Mouse (Mus musculus) C2C12 (cell line): ENCODE results near the gene Rnasel. TPM values are rescaled to one million over a fixed set of nuclear protein-coding genes. Genes with fewer than 3 reads are reported as not detected.

ENCODE experiments used
- H3K27me3 ChIP-seq: one replicate; pipeline ENCODE4 v1.6.1; 2011; ENCODE audit not compliant: control insufficient read depth, insufficient read depth, insufficient read length
- H3K36me3 ChIP-seq: one replicate; pipeline ENCODE4 v1.6.1; 2011; ENCODE audit not compliant: control insufficient read depth, insufficient read depth
- H3K4me3 ChIP-seq: one replicate; pipeline ENCODE4 v1.5.1; 2011; ENCODE audit warnings: mild to moderate bottlenecking, control low read depth; ENCODE audit not compliant: poor library complexity, insufficient read depth, severe bottlenecking
- H3K79me2 ChIP-seq: one replicate; pipeline ENCODE4 v1.6.1; 2011; ENCODE audit not compliant: control insufficient read depth, insufficient read depth
- H3K79me3 ChIP-seq: one replicate; pipeline ENCODE4 v1.6.1; 2011; ENCODE audit warnings: low read depth, control low read depth
- H3ac ChIP-seq: one replicate; pipeline ENCODE3; 2011; ENCODE audit warnings: low read depth; ENCODE audit not compliant: control insufficient read depth, insufficient read length
- CEBPB ChIP-seq: IDR thresholded peaks from one replicate; pipeline ENCODE4 v1.6.1; 2011; ENCODE audit warnings: low read depth, mild to moderate bottlenecking, control low read depth, moderate library complexity
- CTCF ChIP-seq: IDR thresholded peaks from one replicate; pipeline ENCODE4 v1.5.1; 2011; ENCODE audit not compliant: control insufficient read depth, insufficient read depth, insufficient read length
- FOSL1 ChIP-seq: IDR thresholded peaks from one replicate; pipeline ENCODE4 v1.8.0; 2011; ENCODE audit warnings: mild to moderate bottlenecking, low read length; ENCODE audit not compliant: poor library complexity, insufficient read depth, severe bottlenecking
- MAX ChIP-seq: IDR thresholded peaks from one replicate; pipeline ENCODE4 v1.6.1; 2011; ENCODE audit warnings: mild to moderate bottlenecking, control low read depth
- MYOD1 ChIP-seq: IDR thresholded peaks from one replicate; pipeline ENCODE4 v1.6.1; 2011; ENCODE audit warnings: low read depth; ENCODE audit not compliant: control insufficient read depth, insufficient read length
- MYOG ChIP-seq: IDR thresholded peaks from one replicate; pipeline ENCODE4 v1.6.1; 2011; ENCODE audit not compliant: control insufficient read depth, insufficient read length; ENCODE audit errors: extremely low read depth
- USF1 ChIP-seq: IDR thresholded peaks from one replicate; pipeline ENCODE4 v1.6.1; 2011; ENCODE audit warnings: low read depth, mild to moderate bottlenecking, control low read depth, moderate library complexity
- polyA plus RNA-seq: library from polyadenylated mRNA; unstranded; fragments of >200 nt; fragmentation: generic; extraction: Trizol; gene quantifications from one replicate; pipeline ENCODE4 v1.2.1, GENCODE M21; 2012; ENCODE audit warnings: missing spikeins

The Rnasel gene
- polyA plus RNA-seq, 1 experiment: 0.07 TPM

DNA sequence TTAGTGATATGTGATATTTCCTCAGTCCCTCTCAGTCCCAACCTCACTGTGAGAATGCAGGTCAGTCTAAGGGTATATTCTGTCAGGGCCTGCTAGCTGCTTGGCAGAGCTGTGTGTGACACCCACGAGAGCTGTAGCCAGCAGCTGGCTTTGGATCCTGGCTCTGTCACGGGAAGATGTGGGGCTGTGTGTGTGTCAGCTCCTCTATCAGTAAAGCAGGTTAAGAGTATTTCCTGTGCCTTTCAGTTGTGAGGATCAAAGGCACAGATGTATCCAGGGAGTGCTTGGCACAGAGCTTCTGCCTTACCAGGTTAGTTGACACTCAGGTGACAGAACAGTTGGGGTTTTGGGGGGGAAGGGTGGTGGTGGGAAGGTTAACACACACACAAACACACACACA is 19.4 kb upstream of the Rnasel start:
- Histone ChIP-seq H3K27me3 (no peaks in the 10 kb centered on the region), H3K36me3 (no peaks in the 10 kb centered on the region), H3K79me3 (no peaks in the 10 kb centered on the region), H3K79me2 (no peaks in the 10 kb centered on the region), H3ac (no peak overlapping the region), H3K4me3 (no peak overlapping the region)
- TF ChIP-seq MYOD1: no peak
- no peak for TF ChIP-seq MAX
- TF ChIP-seq CEBPB: no peak
- no peak for TF ChIP-seq USF1
- TF ChIP-seq CTCF: no peak
- TF ChIP-seq FOSL1: no peak
- TF ChIP-seq MYOG: no peak

DNA sequence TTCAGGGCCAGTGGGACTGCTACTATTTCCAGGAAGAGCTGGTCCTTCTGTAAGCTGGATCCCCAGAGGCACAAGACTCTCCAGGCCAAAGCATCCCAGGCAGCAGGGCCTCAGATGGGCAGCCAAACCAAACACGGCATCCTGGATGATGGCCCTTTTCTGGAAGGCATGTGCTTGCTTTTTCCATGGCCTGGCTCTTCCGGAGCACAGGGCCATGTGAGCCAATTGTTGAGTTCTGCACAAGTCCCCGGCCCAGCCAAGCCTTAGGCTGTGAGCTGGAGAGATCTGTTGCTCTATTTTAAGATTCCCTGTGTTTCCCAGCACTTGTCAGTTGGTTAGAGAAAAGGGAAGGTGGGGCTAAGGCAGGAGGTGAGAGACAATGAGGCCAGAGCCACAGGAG is 18.6 kb upstream of the Rnasel start:
- Histone ChIP-seq H3K79me3 (no peaks in the 10 kb centered on the region), H3ac (no peak overlapping the region), H3K27me3 (no peaks in the 10 kb centered on the region), H3K4me3 (no peak overlapping the region), H3K36me3 (no peaks in the 10 kb centered on the region), H3K79me2 (no peaks in the 10 kb centered on the region)
- no peak for TF ChIP-seq CTCF
- TF ChIP-seq USF1: no peak
- no peak for TF ChIP-seq MAX
- no peak for TF ChIP-seq CEBPB
- TF ChIP-seq MYOD1: no peak

DNA sequence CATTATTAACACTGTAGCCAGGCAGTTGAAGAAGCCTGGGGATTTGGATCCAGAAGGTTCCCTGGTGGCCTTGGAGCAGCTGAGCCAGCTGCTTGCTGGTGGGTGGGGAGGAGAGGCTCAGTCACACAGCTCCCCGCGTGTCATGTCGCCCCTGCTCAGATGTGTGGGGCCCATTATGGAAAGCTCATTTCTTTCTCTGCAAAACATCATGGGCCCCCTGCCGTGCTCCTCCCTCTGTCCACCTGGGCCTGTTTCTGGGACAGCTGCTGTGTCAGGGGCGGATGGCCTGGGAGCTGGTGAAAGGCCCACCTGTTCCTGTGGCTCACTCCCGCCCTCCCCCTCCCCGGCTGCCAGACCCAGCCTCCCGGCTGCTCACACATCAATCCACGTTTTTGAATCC is 16.0 kb upstream of the Rnasel start:
- TF ChIP-seq MYOD1 (no peak), FOSL1 (no peak), MAX (no peak), CEBPB (no peak), CTCF (no peak), USF1 (no peak), MYOG (no peak)
- Histone ChIP-seq H3K27me3 (no peaks in the 10 kb centered on the region), H3ac (no peak overlapping the region), H3K4me3 (no peak overlapping the region), H3K79me3 (no peaks in the 10 kb centered on the region), H3K36me3 (no peaks in the 10 kb centered on the region), H3K79me2 (no peaks in the 10 kb centered on the region)

DNA sequence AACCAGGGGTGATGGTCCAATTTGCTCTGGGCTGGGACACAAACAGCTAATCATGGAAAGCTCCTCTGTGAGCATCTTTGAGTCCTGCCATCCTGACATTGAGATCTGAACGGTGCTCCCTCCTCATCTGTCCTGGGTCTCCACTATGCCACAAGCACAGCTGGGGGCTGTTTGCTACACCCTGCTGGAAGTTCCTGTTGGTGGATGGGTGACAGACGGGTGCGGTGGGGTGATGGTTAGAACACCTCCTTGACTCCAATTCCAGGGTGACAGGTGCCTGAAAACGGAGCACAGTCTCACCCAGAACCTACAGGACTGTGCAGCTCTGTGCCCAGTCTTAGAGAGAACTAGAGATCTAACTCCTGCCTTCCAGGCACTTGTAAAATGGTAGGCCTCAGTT is 14.4 kb upstream of the Rnasel start:
- H3K79me3 ChIP-seq: no peaks in the 10 kb centered on the region
- no peaks in the 10 kb centered on the region for H3K27me3 ChIP-seq
- H3K79me2 ChIP-seq: no peaks in the 10 kb centered on the region
- H3K4me3 ChIP-seq: no peak overlapping the region
- TF ChIP-seq CTCF (no peak), MYOD1 (no peak), USF1 (no peak), MYOG (no peak), FOSL1 (no peak), MAX (no peak), CEBPB (no peak)
- H3K36me3 ChIP-seq: no peaks in the 10 kb centered on the region
- H3ac ChIP-seq: no peak overlapping the region

DNA sequence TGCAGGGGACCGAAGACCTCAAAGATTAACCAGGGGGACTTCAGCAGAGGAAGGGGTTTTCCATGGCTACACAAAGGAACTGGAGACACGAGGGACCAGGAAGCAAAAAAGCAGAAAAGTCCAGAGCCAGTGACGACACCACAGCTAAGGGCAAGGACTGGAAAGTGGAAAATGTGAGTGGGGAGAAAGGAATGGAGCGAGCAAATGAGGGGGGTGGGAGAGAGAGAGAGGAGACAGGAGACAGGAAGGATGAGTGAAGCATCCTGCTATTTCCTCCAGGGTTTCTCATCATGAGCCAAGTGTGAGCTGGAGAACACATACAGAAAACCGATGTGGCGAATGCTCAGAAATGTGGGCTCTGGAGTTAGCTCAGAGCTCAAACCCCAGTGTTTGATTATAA is 13.1 kb upstream of the Rnasel start:
- Histone ChIP-seq H3K27me3 (no peaks in the 10 kb centered on the region), H3K79me2 (no peaks in the 10 kb centered on the region), H3ac (no peak overlapping the region), H3K36me3 (no peaks in the 10 kb centered on the region), H3K4me3 (no peak overlapping the region), H3K79me3 (no peaks in the 10 kb centered on the region)
- TF ChIP-seq MYOD1 (no peak), MAX (no peak), CEBPB (no peak), MYOG (no peak), CTCF (no peak), USF1 (no peak), FOSL1 (no peak)

DNA sequence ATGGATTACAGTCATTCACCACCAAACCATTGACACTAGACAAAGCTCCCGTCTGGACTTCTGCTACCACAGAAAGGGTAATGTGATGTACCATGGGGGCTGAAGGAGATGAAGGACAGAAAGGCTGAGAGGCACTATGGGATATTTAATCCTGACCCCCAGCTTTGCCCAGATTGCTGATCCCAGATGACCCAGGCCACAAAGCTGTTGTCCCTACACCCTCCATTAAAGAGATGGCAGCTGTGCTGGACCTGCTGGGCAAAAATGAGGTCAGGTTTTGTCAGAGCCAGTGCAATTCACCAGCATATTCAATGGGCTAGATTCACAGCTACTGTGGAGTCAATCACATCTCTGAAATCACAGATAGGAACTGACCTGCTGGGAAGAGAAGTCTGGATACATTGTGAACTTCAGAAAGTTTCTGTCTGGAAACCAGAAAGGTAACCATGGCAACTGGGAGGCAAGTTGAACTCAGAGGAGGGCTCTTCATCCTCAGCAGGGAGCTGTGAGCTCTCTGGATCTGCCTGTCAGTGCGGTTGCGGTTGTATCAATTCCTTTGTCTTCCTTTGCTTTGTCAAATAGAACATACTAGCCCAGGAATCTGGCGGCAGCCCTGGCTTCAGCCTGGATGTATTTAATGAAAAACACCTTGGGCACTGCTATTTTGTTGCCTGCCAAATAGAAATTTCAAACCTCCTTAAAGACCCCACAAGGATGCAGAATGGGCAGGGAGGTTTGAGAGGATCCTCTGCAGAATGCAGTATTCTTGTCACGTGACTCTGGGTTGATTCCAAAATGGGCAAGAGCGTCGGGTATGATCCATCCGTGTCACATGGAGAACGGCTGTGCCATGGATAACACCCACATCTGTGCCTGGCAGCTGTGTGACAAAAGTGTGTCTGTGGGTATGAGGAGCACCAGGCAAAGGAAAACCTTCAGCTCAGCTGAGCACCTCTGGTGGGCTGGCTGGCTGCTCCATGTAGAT is 11.8 kb upstream of the Rnasel start:
- Histone ChIP-seq H3K4me3 (no peak overlapping the region), H3K27me3 (no peaks in the 10 kb centered on the region), H3K79me2 (no peaks in the 10 kb centered on the region), H3ac (no peak overlapping the region), H3K36me3 (no peaks in the 10 kb centered on the region), H3K79me3 (no peaks in the 10 kb centered on the region)
- TF ChIP-seq CEBPB (no peak), FOSL1 (no peak), MYOD1 (no peak), MAX (no peak), CTCF (no peak), USF1 (no peak), MYOG (no peak)
